Comparison of ENCODE assay signal across 10 mouse cellular contexts in genomic region chr1:153037353-153038345, GRCm38 (mm10).
DNase-seq lines count a peak whose midpoint lies in the region; ATAC-seq and TF ChIP-seq lines count a peak whose summit lies in the region.
"Had no signal": no experiment of that assay in that cellular context is flagged by ENCODE, and none has a peak within 500 bp of the region (broad histone marks: within the 10 kb centered on the region; RNA-seq: fewer than 3 reads in every experiment).

No protein-coding gene starts in this region.

- H3K9ac ChIP-seq in midbrain, embryonic 12.5 days (replicated peaks), result no peak overlapping the region
- H3K9ac ChIP-seq in liver, postnatal 0 days (replicated peaks), result no peak overlapping the region

- H3K4me3 ChIP-seq in layer of hippocampus, adult 2 months, result no peak overlapping the region
- no peak overlapping the region for H3K4me3 ChIP-seq in hindbrain, embryonic 10.5 days
- no peak overlapping the region for H3K4me3 ChIP-seq in midbrain, embryonic 12.5 days
- no peak overlapping the region for H3K4me3 ChIP-seq in liver, postnatal 0 days (ENCODE audit: low read depth, low read length)

- DNase-seq in layer of hippocampus, adult 2 months (ENCODE audit: low spot score in 2 of 2), result peak in 1 of 2 experiments; percentile 13
- no peak for DNase-seq in layer of hippocampus, adult 9-10 months (ENCODE audit: low spot score)
- peak; percentile 76 for DNase-seq in ES-CJ7 (ENCODE audit: low read depth, low spot score)
- DNase-seq in hindbrain, embryonic 10.5 days (ENCODE audit: low spot score), result no peak
- no peak for DNase-seq in liver, postnatal 0 days
- DNase-seq in adrenal gland, adult 2 months, result no peak
- DNase-seq in kidney, postnatal 25 days, result no peak
- DNase-seq: adrenal gland, postnatal 14 days had no signal

- no peaks in the 10 kb centered on the region for H3K27me3 ChIP-seq in hindbrain, embryonic 10.5 days (ENCODE audit: insufficient read depth, poor library complexity, severe bottlenecking)
- H3K27me3 ChIP-seq in midbrain, embryonic 12.5 days, result peaks cover 46% of the 10 kb centered on the region
- H3K27me3 ChIP-seq in liver, postnatal 0 days (ENCODE audit: insufficient read depth, low read length), result no peaks in the 10 kb centered on the region

- H3K27ac ChIP-seq in layer of hippocampus, adult 2 months, result peak overlapping the region; percentile 12; the same call in 1 of the 2 replicates
- peak overlapping the region; percentile 66 for H3K27ac ChIP-seq in hindbrain, embryonic 10.5 days
- H3K27ac ChIP-seq in midbrain, embryonic 12.5 days (replicated peaks), result peak overlapping the region; percentile 39; the same call in 1 of the 2 replicates
- no peak overlapping the region for H3K27ac ChIP-seq in liver, postnatal 0 days (ENCODE audit: low read depth)

- 68% methylated on average over 10 of the region's 10 CpGs for WGBS in hindbrain, embryonic 10.5 days
- 67% methylated on average over 10 of the region's 10 CpGs for WGBS in midbrain, embryonic 12.5 days
- 73% methylated on average over 10 of the region's 10 CpGs for WGBS in liver, postnatal 0 days (ENCODE audit: insufficient replicate concordance)

- H3K4me1 ChIP-seq in hindbrain, embryonic 10.5 days (replicated peaks), result peaks cover 70% of the 10 kb centered on the region
- H3K4me1 ChIP-seq in midbrain, embryonic 12.5 days, result peaks cover 40% of the 10 kb centered on the region
- H3K4me1 ChIP-seq in liver, postnatal 0 days (ENCODE audit: insufficient read depth), result no peaks in the 10 kb centered on the region

- 0 out of 2 replicates have a peak, but pooled peaks cover 9% of the 10 kb centered on the region for H3K9me3 ChIP-seq in hindbrain, embryonic 10.5 days
- no peaks in the 10 kb centered on the region for H3K9me3 ChIP-seq in midbrain, embryonic 12.5 days
- no peaks in the 10 kb centered on the region for H3K9me3 ChIP-seq in liver, postnatal 0 days (ENCODE audit: low read length)

- H3K4me2 ChIP-seq in midbrain, embryonic 12.5 days (replicated peaks), result no peak overlapping the region
- H3K4me2 ChIP-seq in liver, postnatal 0 days (ENCODE audit: low read depth, low read length), result no peak overlapping the region

- H3K36me3 ChIP-seq in hindbrain, embryonic 10.5 days, result no peaks in the 10 kb centered on the region
- H3K36me3 ChIP-seq in midbrain, embryonic 12.5 days, result no peaks in the 10 kb centered on the region
- no peaks in the 10 kb centered on the region for H3K36me3 ChIP-seq in liver, postnatal 0 days (replicated peaks; ENCODE audit: insufficient read depth, low read length)

- no peak for TF ChIP-seq EP300 in liver, postnatal 0 days (IDR thresholded peaks at IDR 0.05; ENCODE audit: low read depth)

- peak; percentile 74 for ATAC-seq in midbrain, embryonic 12.5 days (ENCODE audit: low FRiP score, low read depth)
- no peak for ATAC-seq in liver, postnatal 0 days
- ATAC-seq: lung, postnatal 0 days had no signal

- peak; percentile 56 for TF ChIP-seq CTCF in layer of hippocampus, adult 2 months (conservative IDR thresholded peaks at IDR 0.05)
- no peak for TF ChIP-seq CTCF in liver, postnatal 0 days (IDR thresholded peaks at IDR 0.05; ENCODE audit: low read depth)
